Mouse (Mus musculus) stomach, postnatal 0 days (tissue): ENCODE measurements around the gene Rfwd3. TPM values are rescaled to one million over a fixed set of nuclear protein-coding genes. Genes with fewer than 3 reads are reported as not detected.
"Not testable (repeated sequence)": the region's sequence is repeated elsewhere in the genome, so short reads cannot be mapped to it uniquely, and the experiment has no call there.

ENCODE experiments used
- ATAC-seq: fragments of 200-750 bp; cut with Nextera tagmentation; 2 replicates; pipeline ENCODE4 v1.8.0; 2017; ENCODE audit not compliant: low FRiP score, low TSS enrichment
- DNase-seq: peaks from one replicate; pipeline ENCODE4 v3.0.0-alpha.2; 2016; ENCODE audit warnings: low spot score
- H3K27ac ChIP-seq: fragments of 300-500 bp; sonication (generic); replicated peaks from 2 replicates; pipeline ENCODE4 v1.5.1; 2014; ENCODE audit warnings: mild to moderate bottlenecking, control low read depth
- H3K27me3 ChIP-seq: fragments of 300-500 bp; sonication (generic); 2 replicates; pipeline ENCODE4 v1.6.1; 2014; ENCODE audit warnings: low read length; ENCODE audit not compliant: control insufficient read depth, insufficient read depth
- H3K36me3 ChIP-seq: fragments of 300-500 bp; sonication (generic); 2 replicates; pipeline ENCODE4 v1.6.1; 2014; ENCODE audit warnings: low read length, mixed read lengths; ENCODE audit not compliant: control insufficient read depth, insufficient read depth
- H3K4me1 ChIP-seq: fragments of 300-500 bp; sonication (generic); replicated peaks from 2 replicates; pipeline ENCODE4 v1.6.1; 2014; ENCODE audit warnings: antibody characterized with exemption; ENCODE audit not compliant: control insufficient read depth, insufficient read depth
- H3K4me2 ChIP-seq: fragments of 300-500 bp; sonication (generic); replicated peaks from 2 replicates; pipeline ENCODE4 v1.6.1; 2014; ENCODE audit warnings: low read depth, mild to moderate bottlenecking, control low read depth, moderate library complexity
- H3K4me3 ChIP-seq: fragments of 300-500 bp; sonication (generic); 2 replicates; pipeline ENCODE4 v1.5.1; 2014; ENCODE audit warnings: low read depth, low read length, control low read depth
- H3K9ac ChIP-seq: fragments of 300-500 bp; sonication (generic); 2 replicates; pipeline ENCODE4 v1.6.1; 2014; ENCODE audit warnings: mild to moderate bottlenecking, low read length, control low read depth, mixed read lengths
- H3K9me3 ChIP-seq: fragments of 300-500 bp; sonication (generic); 2 replicates; pipeline ENCODE4 v1.6.1; 2016; ENCODE audit warnings: low read length; ENCODE audit not compliant: control insufficient read depth
- CTCF ChIP-seq: IDR thresholded peaks from 2 replicates; pipeline ENCODE4 v1.5.1; 2016; ENCODE audit warnings: antibody characterized with exemption, low read depth, mild to moderate bottlenecking, moderate library complexity
- EP300 ChIP-seq: optimal IDR thresholded peaks from 2 replicates; pipeline ENCODE3; 2016; ENCODE audit warnings: antibody characterized with exemption
- WGBS: fragments of 180-500 bp; shearing (Covaris S2); extraction: QIAGEN DNeasy Blood & Tissue Kit; methylation state at CpG from one replicate; pipeline ENCODE4 v1.1.7; 2014; 5-methylcytosine and 5-hydroxymethylcytosine counted together
- polyA plus RNA-seq: library from polyadenylated mRNA; unstranded; fragments of >200 nt; fragmentation: Nextera tagmentation; extraction: Ambion mirVana; gene quantifications from 2 replicates; pipeline ENCODE4 v1.2.1, GENCODE M21; 2015

Rfwd3 gene
- polyA plus RNA-seq, 1 experiment from 2014 or later = 12.5 TPM

DNA sequence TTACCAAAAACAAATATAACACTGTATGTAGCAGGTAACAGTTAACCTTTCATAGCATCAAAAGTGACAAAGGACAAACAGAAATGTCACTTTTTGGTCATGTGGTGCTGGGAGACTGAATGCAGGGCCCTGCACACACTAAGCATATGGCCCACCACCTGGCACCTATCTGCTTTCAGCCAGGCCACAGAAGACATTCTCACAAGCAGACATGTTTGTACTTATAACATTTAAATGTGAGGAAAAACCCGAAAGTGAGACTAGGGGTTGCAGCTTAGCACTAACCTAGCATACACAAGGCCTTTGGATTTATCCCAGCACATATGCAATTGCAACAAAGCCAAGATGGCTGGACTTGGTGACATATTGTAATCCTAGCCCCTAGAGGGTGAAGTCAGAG is 2.0 kb downstream of the Rfwd3 start:
- no peak overlapping the region for H3K4me2 ChIP-seq
- no peaks in the 10 kb centered on the region for H3K4me1 ChIP-seq
- no peak overlapping the region for H3K4me3 ChIP-seq
- no peaks in the 10 kb centered on the region for H3K36me3 ChIP-seq
- no peak overlapping the region for H3K27ac ChIP-seq
- no peak for ATAC-seq
- H3K9ac ChIP-seq = no peak overlapping the region
- WGBS = 66% methylated on average over 1 of the region's 1 CpGs
- TF ChIP-seq CTCF = no peak
- no peak for TF ChIP-seq EP300
- no peak for DNase-seq
- H3K27me3 ChIP-seq = no peaks in the 10 kb centered on the region
- no peaks in the 10 kb centered on the region for H3K9me3 ChIP-seq

DNA sequence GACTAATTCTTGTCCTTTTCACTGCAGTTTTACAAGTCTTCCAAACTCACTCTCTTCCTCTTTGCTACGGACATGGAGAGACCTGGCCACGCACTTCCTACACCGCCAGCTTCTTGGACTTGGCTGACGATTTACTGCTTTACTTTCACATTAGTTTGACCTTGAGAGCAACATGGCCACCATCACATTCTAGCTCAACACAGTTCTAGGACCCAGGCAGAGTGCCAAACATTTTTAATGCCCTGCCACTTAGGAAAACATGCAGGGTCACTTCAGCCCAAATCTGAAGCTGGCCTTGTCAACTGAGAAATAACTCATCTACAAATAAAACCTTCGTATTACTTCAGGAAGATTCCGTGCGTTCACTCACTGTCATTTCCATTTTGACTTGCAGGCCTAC is 8.3 kb downstream of the Rfwd3 start:
- H3K27ac ChIP-seq = no peak overlapping the region
- no peaks in the 10 kb centered on the region for H3K9me3 ChIP-seq
- H3K4me3 ChIP-seq = no peak overlapping the region
- no peaks in the 10 kb centered on the region for H3K4me1 ChIP-seq
- ATAC-seq = no peak
- no peak overlapping the region for H3K4me2 ChIP-seq
- peaks cover 7% of the 10 kb centered on the region for H3K36me3 ChIP-seq
- DNase-seq = no peak
- TF ChIP-seq CTCF (no peak), EP300 (no peak)
- WGBS = 78% methylated on average over 7 of the region's 7 CpGs
- H3K9ac ChIP-seq = no peak overlapping the region
- no peaks in the 10 kb centered on the region for H3K27me3 ChIP-seq

DNA sequence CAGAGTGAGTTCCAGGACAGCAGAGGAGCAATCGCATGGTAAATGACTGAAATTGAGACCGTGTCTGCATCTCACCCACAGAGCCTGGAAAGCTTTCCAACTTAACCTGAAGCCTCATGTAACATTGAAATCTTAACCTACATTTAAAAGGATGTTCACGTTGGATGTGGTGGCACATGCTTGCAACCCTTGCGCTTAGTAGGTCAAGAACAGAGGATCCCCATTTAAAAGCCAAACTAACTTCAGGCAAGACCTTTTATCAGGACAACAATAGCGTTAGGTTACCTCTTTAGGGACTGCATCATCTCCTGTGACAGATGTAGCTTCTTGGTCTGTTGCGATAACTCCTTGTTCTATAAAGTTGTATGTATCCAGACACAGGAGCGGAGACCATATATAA is 9.4 kb downstream of the Rfwd3 start:
- Histone ChIP-seq H3K4me3 (no peak overlapping the region), H3K9ac (no peak overlapping the region), H3K9me3 (no peaks in the 10 kb centered on the region), H3K27ac (no peak overlapping the region), H3K36me3 (peaks cover 14% of the 10 kb centered on the region), H3K4me2 (no peak overlapping the region), H3K4me1 (no peaks in the 10 kb centered on the region), H3K27me3 (no peaks in the 10 kb centered on the region)
- DNase-seq (no peak), ATAC-seq (no peak)
- no peak for TF ChIP-seq EP300
- no peak for TF ChIP-seq CTCF
- 96% methylated on average over 7 of the region's 7 CpGs for WGBS

DNA sequence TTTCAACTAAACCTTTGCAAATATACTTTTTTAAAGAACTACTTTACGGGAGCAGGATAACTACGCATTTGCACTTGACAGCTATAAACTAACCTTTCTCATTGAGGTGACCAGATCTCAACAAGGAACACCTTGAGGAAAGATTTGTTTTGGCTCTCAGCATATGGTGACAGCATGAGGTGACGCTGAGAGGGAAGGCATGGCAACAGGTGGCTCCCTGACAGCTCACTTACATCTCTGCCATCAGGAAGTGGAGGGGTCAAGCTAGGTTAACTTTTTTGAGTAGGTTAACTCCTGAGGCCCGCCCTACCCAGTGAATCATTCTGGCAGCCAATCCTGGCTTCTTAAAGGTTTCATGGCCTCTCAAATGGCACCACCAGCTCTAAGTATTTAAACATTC is 14.4 kb downstream of the Rfwd3 start:
- peaks cover 20% of the 10 kb centered on the region for H3K36me3 ChIP-seq
- DNase-seq (no peak), ATAC-seq (no peak)
- H3K4me3 ChIP-seq = no peak overlapping the region
- no peak overlapping the region for H3K9ac ChIP-seq
- H3K27me3 ChIP-seq = no peaks in the 10 kb centered on the region
- H3K4me1 ChIP-seq = no peaks in the 10 kb centered on the region
- H3K27ac ChIP-seq = no peak overlapping the region
- TF ChIP-seq EP300 (no peak), CTCF (no peak)
- no peaks in the 10 kb centered on the region for H3K9me3 ChIP-seq
- no peak overlapping the region for H3K4me2 ChIP-seq
- 62% methylated on average over 4 of the region's 4 CpGs for WGBS

DNA sequence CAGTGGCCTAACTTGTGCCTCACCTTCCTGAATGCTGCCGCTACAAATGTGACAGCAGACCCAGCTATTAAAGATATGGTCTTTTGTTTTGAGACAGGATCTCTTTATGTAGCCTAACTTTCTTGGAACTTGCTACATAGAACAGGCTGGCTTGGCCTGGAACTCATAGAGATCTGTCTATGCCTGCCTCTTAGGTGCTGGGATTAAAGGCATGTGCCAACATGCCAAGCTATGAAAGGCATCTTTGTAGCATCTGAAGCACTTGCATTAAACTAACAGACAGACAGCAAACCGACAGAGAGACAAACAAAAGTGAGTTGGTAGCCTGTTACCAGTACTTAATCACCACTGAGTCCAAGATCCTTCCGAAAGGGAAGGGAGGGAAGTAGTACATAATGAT is 17.9 kb downstream of the Rfwd3 start:
- no peaks in the 10 kb centered on the region for H3K9me3 ChIP-seq
- TF ChIP-seq CTCF (no peak), EP300 (no peak)
- 75% methylated on average over 3 of the region's 3 CpGs for WGBS
- ATAC-seq (no peak), DNase-seq (no peak)
- peaks cover 27% of the 10 kb centered on the region for H3K36me3 ChIP-seq
- H3K4me2 ChIP-seq = no peak overlapping the region
- H3K27me3 ChIP-seq = no peaks in the 10 kb centered on the region
- H3K9ac ChIP-seq = no peak overlapping the region
- H3K4me1 ChIP-seq = no peaks in the 10 kb centered on the region
- H3K4me3 ChIP-seq = no peak overlapping the region
- H3K27ac ChIP-seq = no peak overlapping the region

DNA sequence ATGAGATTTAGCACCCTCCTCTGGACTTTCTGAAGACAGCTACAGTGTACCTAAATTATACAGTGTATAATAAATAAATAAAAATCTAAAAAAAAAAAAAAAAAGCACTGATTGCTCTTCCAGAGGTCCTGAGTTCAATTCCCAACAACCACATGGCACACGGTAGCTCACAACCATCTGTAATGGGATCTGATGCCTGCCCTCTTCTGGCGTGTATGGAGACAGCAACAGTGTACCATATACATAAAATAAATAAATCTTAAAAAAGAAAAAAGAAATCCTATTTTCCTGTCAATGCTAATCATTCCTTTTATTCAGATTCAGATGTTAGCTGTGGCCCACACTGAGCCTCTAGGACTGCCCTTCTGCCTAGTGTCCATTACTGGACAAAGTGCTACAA is 31.7 kb downstream of the Rfwd3 start:
- H3K36me3 ChIP-seq = peaks cover 4% of the 10 kb centered on the region; the same call in 1 of the 2 replicates
- H3K27me3 ChIP-seq = no peaks in the 10 kb centered on the region
- WGBS = 79% methylated on average over 2 of the region's 2 CpGs
- ATAC-seq (no peak), DNase-seq (no peak)
- no peak overlapping the region for H3K9ac ChIP-seq
- H3K4me1 ChIP-seq = no peaks in the 10 kb centered on the region
- H3K4me3 ChIP-seq = no peak overlapping the region
- no peak overlapping the region for H3K4me2 ChIP-seq
- no peaks in the 10 kb centered on the region for H3K9me3 ChIP-seq
- TF ChIP-seq EP300 (no peak), CTCF (peak; percentile 40)
- H3K27ac ChIP-seq = no peak overlapping the region

DNA sequence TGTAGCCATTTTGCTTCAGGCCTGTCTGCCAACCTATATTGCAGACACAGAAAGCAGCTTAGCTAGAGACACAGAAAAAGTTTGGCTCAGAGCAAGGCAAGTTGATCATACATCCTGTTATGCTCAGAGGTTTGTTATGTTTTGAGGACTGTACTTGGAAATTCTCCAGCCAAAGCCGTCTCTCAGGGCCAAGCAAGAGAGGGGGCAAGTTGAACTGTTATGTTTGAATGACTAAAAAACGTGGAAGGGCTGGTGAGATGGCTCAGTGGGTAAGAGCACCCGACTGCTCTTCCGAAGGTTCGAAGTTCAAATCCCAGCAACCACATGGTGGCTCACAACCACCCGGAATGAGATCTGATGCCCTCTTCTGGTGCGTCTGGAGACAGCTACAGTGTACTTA is 33.9 kb downstream of the Rfwd3 start:
- not testable (repeated sequence) for H3K4me1 ChIP-seq

More for the DNA sequence above, 33.9 kb downstream of the Rfwd3 start:
- H3K9ac ChIP-seq, H3K4me3 ChIP-seq, H3K36me3 ChIP-seq, H3K27ac ChIP-seq, H3K9me3 ChIP-seq, H3K27me3 ChIP-seq, DNase-seq, H3K4me2 ChIP-seq, ATAC-seq: not testable (repeated sequence)
- WGBS = 62% methylated on average over 7 of the region's 7 CpGs
